Mouse (Mus musculus) gastrocnemius, postnatal 14 days (tissue): ENCODE results near the gene Vmn2r54. TPM values are rescaled to one million over a fixed set of nuclear protein-coding genes. Genes with fewer than 3 reads are reported as not detected.
"Not testable (repeated sequence)": the region's sequence is repeated elsewhere in the genome, so short reads cannot be mapped to it uniquely, and the experiment has no call there.

Experiments
- DNase-seq: peaks from one replicate; pipeline ENCODE4 v3.0.0; 2021; ENCODE audit warnings: mixed read lengths
- intact Hi-C: fragments of 180-260 bp; cut with DNase I; formaldehyde crosslinking; loops from one replicate; pipeline ENCODE4 v1.15.1; 2025; ENCODE audit warnings: low total_unique reads
- long read RNA-seq, 2 experiments: library from polyadenylated mRNA; stranded (forward); transcript quantifications; one replicate each; pipeline ENCODE4 v2.0.0; 2021
- total RNA-seq, 2 experiments: library from RNA; stranded (reverse); gene quantifications; 2 replicates each; pipeline ENCODE4 v1.2.3; 2021

Gene Vmn2r54
- not detected for total RNA-seq
- long read RNA-seq, experiment 1: 0 reads
- long read RNA-seq, experiment 2: 0 reads

DNA sequence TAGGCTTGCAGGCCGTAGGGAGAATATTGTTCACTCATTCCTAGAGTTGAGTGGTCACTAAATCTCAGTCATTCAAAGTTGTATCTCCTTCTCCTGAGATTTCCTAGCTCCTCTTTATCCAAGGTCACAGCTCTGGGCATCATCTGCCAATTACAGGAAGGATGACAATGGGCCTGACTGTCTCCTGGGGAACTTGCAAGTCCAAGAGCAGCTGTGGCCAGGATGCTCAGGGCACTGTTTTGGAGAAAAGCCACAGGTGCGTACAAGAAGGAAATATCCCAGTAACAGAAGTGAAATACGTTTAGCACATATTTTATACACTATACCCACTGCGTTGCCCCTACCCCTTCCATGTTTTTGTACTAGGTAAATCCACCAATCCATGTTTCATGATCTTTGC lies at the start of gene Vmn2r54:
TSS of gene Vmn2r54 (minus strand) at position 101 of the 400 bp plus-strand sequence.
- intact Hi-C loops, DNase-seq: not testable (repeated sequence)

- intact Hi-C loops, DNase-seq: not testable (repeated sequence)
Observed at GRCm38 (mm10) chr7:12684903-12685302, 44.8 kb upstream of the Vmn2r54 start, which contains the start of gene Vmn2r55. Gene Vmn2r55, minus strand, starts transcription at chr7:12685003.

GRCm38 (mm10) chr7:12608688-12609087 lies 31.4 kb downstream of the Vmn2r54 start, which contains the start of gene Vmn2r53:
Gene Vmn2r53, minus strand, starts transcription at chr7:12608788.
- intact Hi-C loops: no loop called here
- DNase-seq: no peak

Other genes starting within 250 kb of the Vmn2r54 start
- 1 to 10 TPM; 1.6 to 2.0 TPM for gene Zfp551, start 217.6 kb downstream of the Vmn2r54 start, total RNA-seq
- 1 to 10 TPM; 5.2 to 5.5 TPM for gene Zfp606, start 162.0 kb downstream of the Vmn2r54 start, total RNA-seq
- gene 2900092C05Rik, start 127.8 kb downstream of the Vmn2r54 start, total RNA-seq: not detected
- gene Vmn2r53, start 31.5 kb downstream of the Vmn2r54 start, total RNA-seq: under 1 TPM in 1 of 2 experiments, not detected in 1; under 0.01 TPM
- gene Vmn2r55, start 44.7 kb upstream of the Vmn2r54 start, total RNA-seq: not detected
- not detected for gene Vmn2r56, start 94.7 kb upstream of the Vmn2r54 start, total RNA-seq
- 1 to 10 TPM; 2.3 to 3.2 TPM for gene Zscan18, start 163.3 kb upstream of the Vmn2r54 start, total RNA-seq
- 1 to 10 TPM; 4.4 to 4.6 TPM for gene Zfp329, start 178.5 kb upstream of the Vmn2r54 start, total RNA-seq
- 10 to 100 TPM in 1 of 2 experiments, 1 to 10 TPM in 1; 9.7 to 10.2 TPM for gene Zfp110, start 194.4 kb upstream of the Vmn2r54 start, total RNA-seq
- gene Zfp128, start 240.9 kb upstream of the Vmn2r54 start, total RNA-seq: 1 to 10 TPM; 1.9 to 2.1 TPM